Mouse (Mus musculus) left cerebral cortex, adult 9 months (tissue): ENCODE measurements at regions not wholly inside any gene's neighbourhood (a gene's known extent, or its start where the extent isn't known, plus 50 kb on each side); places are given as distances from the start of the nearest gene placed in this dataset.

Experiments
- DNase-seq, 2 experiments: peaks; one replicate each; pipeline ENCODE4 v3.0.0; 2022; ENCODE audit warnings: low spot score in 2 of 2

DNA sequence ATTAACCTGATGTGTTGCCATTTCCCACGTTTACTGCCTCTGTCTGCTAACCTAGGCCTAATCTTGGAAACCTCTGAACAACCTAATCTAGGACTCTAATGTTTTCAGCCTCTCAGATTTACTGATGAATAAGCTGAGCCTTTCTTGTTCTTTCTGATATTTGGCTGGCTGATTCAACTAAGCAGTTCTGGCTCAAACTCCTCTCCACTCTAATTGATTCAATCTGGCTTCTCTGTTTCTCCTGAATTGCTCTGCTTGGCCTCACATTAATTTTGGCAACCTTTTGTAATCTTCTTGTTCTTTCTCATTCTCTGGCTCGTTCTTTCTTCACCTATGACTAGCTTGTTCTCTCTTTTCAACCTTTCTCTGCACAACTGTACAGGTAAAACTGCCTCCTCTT lies 1561.2 kb upstream of the Zeb2 start:
- DNase-seq: no peak

DNA sequence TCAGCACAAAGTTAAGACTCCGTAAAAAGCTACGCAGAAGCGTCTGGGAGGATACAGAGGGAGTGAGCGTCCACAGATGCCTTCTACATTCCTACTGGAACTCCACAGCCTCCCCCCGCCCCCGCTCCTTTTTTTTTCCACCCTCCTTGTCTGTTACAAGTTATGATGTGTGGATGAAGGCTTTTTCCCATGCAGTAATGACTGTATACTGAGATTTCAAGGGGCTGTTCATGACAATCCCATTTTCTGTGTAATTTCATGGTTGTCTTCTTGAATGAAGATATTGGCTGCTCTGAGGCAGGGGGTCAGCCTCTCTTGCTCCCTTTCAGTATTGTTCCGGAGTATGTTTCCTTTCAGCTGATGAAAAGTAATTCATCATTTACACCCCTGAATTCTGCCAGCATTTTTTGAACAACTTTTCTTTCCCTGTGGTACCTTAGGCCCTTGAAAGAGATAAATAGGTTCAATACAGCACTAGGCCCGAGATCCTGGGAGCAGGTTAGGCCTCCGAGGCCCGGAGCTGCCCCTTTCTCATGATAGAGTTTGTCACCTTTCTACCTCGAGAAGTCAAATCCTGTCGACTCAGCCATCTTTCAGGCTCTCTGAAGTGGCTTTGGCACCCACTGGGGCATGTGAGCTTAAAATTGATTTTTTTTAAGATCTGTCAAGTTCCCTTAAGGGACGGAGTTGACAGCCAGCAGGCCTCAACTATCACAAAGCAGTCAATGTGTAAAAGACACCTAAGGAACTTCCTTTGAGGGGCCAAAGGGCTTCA lies 1552.5 kb upstream of the Zeb2 start:
- DNase-seq: no peak

DNA sequence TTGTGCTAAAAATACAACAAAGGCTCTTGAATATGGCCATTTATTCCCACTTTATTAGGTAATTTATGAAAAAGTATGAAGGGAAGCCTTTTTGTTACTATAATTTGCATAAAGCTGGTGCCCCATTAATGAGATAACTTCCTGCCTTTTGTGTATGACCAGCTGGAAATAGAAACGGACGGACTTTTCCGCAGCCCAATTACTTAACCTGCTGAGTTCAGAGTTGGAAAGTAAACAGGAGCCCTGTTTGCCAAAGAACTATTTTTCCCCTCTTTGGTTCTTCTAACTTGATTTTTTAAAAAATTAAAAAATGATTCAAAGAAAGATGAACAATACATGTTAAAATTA lies 1549.8 kb upstream of the Zeb2 start:
- no peak for DNase-seq

DNA sequence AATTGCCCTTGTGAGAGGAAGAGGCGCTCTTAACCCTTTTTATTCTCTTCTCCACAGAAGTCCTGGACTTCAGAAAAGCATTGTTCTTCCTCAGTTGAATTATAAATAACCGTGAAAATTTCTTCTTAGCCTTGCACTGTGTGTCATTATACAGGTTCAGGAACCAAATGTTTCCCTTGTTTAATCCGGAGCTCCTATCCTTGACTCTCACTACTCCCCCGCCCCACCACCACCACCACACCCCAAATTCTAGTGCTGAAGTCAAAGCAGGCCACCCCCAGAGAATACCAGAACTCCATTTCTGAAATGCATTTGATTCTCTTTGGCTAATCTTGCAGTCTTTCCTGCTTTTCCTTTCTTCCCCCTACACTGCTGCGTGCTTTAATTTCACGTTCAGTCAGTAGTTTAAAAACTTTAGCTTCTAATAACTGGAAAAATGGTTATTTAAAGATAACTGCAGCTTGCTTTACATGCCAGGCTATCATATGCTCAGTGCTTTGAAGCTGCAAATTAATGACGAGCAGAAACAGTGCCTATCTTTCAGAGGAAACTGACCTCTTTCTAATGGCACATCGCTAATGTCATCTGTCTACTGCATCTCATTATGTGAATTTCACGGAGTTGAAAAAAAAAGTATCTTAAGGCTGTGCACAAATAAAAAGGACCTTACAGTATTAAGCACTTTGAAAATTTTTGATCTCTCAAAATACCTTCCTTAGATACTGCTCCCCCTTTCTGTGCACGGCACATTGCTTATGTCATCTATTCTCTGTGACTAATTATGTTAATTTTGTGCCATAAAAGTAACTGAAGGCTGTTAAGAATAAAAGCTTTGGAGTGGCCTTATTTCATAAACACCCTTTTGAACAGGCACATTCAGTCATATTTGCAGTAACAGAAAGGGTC lies 1549.1 kb upstream of the Zeb2 start:
- DNase-seq: no peak

DNA sequence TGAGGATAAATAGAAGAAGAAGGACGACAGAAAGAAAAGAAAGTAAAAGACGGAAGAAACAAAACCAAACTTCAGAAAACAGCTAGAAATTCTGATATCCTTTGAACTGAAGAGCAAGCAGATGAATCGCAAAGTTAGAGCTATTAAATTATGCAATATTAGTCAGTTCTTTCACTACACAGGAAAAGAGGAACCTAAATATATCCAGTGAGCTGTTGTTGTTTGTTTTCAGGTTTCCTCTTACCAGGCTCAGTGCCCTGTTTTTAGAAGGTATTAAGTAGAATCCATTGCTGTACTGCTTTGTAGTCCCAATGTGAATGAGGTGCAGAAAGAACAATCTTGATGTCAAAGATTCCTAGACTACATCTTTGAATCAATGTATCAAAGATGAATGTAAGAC lies 1544.7 kb upstream of the Zeb2 start:
- no peak for DNase-seq

DNA sequence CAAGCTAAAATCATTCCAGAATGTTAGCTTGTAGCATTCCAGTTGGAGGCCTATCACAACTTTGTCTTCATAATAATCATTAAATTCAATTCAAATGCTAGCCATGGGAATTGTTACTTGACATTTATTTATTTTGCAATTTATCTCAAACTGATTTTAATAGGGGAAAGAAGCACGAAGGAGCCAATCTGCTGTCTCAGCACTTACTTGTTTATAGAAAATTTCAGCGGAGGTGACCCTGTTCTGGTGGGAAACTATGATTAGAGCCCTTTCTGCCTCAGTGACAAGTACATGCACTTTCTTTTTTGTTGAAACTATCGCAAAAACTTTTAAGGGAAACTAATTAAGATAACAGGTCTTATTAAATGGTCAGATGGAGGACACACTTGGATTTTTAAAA lies 1543.4 kb upstream of the Zeb2 start:
- DNase-seq: no peak

DNA sequence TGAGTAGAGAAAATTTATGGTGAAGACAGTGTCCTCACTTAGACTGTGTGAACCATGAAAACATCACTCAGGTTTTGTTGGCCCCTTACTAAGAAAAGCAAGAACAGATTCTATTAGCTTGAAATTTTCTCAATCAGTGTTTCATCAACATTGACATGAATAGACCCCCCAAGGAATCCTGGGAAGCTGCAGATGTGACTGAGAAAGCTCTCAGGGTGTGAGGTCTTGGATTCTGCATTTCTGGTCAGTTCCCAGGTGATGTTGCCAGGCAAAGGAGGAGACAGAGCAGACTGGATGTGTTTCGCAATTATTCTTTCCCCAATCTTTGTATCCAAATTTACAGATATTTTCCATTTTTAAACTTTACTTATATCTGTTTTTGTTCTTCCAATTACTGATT lies 1538.1 kb upstream of the Zeb2 start:
- DNase-seq: no peak

DNA sequence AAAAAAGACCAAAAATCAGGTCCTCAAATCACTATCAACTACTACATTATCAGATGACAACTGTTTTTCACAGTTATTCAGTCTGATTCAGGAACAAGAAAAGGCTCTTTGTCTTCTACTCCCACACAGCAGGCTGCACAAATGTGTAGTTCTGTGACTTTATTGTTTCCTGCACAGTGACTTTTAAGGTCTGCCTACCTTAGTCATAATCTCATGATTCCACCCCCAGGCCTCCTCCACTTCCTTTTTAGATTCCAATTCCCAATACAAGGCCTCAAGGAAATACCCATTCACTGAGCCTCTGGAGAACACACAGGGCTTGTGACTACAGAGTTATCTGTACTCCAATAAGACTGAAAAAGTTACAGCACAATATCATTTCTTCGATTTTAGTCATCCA lies 1535.4 kb upstream of the Zeb2 start:
- no peak for DNase-seq

DNA sequence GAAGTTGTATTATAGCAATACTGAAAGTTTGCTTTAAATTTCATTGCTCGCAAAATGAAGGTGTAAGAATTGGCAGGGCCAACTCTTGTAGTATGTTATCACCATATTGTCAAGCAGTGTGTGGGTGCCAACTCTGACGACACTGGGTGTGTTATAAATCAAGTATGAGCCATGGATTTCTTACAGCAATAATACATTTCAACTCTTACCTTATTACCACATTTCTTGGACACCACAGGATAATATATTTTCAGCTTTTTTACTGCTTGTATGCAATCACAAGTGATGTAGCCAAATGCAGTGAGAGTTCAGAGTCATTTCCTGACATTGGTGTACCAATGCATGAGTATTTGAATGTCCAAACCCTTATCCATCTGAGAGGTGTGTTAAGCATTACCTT lies 1529.2 kb upstream of the Zeb2 start:
- DNase-seq: no peak

DNA sequence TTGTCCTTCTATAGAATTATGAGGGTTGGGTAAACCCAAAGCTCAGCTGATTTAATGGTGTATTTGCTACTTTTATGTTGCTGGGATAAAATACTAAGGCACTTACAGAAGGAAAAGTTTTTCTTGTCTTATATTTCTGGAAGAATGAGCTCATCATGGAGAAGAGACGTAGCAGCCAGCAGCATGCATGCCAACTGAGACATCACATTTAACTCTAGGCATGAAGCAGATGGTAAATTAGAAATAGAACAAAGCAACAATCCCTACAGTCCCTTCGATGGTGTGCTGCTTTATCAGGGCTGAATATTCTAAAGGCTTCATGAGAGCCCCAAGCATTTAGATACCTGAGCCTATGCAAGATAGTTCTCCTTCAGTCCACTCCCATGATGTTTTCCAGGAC lies 1492.0 kb upstream of the Zeb2 start:
- peak in 1 of 2 experiments; percentile 8 for DNase-seq

DNA sequence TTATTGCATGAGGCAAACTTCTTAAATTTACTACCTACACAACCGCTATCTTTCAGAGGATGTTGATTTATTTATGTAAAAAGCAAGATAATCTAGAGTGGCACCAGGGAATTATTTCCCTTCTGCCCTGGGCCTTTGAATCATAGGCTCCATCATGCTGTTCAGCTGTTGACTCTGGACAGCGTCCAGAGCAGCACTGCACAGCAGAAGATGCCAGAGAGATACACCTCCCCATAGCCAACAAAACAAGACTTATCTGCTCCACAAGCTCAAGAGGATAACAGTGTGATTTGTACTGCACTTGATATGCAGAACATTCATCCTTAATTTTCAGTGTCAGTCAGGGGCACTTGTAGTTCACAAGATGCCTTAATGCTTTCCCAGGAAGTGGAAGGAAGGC lies 1464.6 kb upstream of the Zeb2 start:
- DNase-seq: no peak

DNA sequence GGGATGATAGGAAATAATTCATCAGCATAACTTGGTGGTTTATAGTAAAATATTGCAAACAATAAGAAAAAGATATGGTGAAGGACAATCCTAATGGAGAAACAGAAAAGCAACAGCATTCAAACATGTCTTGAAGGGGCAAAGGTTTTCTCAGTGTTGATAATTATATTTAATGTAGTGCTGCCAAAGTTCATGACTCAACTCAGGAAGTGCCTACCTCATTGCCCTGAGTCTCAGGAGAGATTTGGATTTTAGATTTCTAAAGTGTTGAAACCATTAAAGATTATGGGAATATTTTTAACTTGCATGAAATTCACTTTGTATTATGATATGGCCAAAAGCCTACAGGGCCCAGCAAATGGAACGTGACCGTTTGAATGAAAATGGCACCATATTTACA lies 1453.2 kb upstream of the Zeb2 start:
- no peak for DNase-seq

DNA sequence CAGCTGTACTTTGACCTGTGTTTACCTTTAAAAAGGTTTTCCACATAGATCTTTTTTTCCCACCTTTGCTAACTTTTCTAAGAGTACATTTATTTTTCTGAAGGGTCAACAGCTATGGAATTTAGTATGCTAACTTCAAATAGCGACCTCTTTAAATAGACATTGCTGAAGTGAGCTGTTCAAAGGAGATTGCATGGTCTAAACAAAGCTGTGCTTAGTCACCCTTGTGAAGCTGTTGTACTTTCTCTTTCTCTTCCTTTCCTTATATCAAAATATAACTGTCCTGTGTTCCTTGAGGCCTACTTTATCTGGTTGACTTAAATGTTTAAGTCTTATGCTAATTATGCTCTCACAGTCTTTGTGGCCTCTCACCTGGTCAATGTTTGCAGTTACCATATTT lies 1416.2 kb upstream of the Zeb2 start:
- DNase-seq: no peak

DNA sequence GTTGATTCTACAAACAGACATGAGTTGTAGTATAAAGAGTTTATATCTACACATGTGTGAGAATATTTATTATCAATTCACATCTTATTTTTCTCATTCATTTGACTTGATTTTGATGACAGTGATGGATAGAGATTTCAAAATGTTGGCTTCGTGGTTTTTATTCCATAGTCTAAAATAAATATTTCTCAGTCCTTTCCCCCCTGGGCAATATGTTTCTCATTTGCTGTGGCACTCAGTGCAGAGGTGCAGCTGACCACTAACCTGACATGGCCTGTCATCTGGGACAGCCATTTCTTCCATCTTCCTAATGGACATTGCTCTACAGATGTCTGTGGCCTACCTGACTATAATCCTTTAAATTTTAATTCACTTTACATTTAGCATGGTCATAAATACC lies 1413.5 kb upstream of the Zeb2 start:
- DNase-seq: no peak

DNA sequence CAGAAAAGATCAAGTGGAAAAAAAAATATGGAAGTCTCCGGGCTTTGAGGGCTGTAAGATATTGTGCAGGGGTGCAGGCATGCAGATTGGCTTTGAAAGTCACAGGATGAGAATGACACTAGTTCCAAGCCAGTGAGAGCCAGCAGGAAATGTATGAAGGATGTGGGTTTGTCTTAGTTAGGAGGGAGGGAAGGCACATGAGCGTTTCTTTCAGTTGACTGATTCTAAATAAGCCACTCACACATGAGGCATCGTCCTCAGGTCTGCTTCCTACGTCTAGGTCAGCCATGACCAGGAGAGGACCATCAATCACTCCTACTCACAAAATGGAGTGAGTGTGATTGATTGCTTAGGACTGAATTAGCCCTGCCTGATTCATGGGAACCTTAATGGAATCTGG lies 1408.0 kb upstream of the Zeb2 start:
- DNase-seq: no peak

DNA sequence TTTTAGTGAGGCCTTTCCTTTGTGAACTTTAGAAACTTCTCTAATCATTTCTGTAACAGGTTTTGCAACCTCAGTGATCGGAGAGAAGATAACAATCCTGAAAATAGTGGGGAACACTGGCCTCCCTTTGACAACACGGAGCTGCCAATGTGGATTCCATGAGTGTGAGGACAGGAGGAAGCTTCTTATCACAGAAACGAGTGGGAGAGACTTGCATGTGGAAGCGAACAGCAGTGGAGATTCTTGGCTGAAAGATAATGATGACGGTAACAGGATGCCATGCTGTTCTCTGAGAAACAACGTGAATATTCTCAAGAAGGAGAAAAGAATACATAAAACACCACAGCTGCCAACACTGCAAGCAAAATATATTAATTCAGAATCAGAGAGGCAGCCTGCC lies 1407.4 kb upstream of the Zeb2 start:
- DNase-seq: peak in 1 of 2 experiments; percentile 2

DNA sequence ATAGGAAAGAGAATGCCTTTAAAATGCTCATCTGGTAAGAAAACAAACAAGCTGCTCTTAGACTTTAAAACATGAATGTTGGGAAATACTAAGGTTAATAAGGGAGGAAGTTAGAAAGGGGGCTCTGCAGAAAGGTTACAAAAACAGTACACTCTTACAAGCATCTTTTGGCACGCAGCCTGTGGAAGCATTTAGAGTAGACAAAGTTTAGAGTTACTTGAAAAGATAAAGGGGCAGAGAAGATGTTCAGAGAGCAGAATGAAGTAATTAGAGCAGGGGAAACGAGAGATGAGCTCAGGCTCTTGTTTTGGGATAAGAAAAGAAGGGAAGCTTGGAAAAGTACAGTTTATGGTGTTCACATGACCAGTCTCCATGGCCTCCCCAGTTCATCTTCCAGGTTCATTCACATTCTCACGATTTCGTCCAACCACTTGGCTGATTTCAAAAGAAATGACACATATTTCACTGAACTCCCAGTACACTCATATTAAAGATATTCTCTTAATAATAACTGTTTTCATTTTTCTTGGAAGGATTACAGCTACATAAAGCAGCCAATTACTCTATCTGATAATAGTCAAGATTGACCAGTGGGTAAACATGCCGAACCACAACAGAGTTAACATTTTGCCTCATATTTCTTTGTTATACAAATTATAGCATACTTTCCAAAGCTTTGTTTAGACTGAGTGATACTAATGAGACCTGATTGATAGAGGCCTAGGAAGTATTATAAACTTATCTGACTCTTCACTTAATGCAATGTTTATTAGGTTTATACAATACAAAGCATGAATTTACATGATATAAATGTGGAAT lies 1404.2 kb upstream of the Zeb2 start:
- DNase-seq: no peak

DNA sequence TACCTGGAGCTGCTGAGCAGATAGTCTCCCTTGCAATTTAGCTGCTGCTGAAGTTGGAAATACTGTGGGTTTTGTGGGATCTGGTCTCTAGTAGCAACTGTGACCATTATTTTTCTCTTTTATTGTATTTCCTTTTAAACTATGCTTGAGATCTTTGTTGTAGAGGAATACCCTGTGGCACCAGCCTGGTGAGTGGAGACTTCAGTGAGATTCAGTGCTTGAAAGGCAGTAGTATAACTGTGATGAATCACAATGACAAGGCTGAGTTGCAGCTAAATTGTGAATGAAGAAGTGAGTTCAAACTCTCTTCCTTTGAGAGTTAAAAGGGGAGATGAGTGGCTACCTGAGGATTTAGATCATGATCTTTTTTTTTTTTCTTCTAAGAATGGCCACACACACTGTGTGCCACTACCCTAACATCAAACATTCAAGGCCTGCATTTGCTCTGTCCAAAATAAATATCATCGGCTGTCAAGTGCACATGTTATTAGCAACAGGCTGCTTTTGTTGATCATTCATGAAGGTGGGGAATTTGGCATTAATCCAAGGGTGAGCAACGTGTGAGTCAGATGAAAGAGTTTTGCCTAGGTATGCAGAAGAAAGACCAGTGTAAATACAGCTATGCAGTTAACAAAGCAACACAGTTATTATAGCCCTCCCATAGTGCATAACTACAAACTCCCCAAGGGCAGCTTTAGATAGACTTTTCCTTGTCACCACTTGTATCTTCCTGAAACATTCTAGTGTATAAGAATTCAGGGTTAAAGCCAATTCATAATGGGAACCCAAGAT lies 1395.2 kb upstream of the Zeb2 start:
- no peak for DNase-seq

DNA sequence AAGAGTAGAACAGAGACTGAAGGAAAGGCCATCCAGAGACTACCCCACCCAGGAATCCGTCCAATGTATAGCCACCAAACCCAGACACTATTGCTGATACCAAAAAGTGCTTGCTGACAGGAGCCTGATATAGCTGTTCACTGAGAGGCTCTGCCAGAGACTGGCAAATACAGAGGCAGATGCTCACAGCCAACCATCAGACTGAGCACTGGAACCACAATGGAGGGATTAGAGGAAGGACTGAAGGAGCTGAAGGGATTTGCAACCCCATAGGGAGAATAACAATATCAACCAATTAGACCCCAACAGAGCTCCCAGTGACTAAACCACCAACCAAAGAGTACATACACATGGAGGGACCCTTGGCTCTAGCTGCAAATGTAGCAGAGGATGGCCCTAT lies 1389.8 kb upstream of the Zeb2 start:
- DNase-seq: no peak

DNA sequence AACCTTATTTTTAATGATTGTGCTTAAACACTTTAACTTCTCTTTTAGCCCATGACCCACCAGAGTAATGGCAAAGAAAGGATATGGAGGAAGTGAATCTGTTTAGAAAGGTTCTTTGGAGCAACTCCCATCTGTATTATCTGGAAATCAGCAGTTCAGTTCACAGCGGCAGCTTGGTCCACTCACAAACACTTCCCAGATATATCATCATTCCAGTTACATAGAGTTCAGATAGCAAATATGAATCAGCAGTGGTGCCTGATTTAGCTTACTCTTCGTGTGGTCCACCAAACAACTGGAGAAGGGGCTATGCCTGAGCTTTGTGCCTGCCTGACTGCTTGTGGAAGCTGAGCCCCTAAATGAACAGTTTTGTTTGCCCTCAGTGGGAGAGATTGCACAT lies 1385.9 kb upstream of the Zeb2 start:
- DNase-seq: no peak

DNA sequence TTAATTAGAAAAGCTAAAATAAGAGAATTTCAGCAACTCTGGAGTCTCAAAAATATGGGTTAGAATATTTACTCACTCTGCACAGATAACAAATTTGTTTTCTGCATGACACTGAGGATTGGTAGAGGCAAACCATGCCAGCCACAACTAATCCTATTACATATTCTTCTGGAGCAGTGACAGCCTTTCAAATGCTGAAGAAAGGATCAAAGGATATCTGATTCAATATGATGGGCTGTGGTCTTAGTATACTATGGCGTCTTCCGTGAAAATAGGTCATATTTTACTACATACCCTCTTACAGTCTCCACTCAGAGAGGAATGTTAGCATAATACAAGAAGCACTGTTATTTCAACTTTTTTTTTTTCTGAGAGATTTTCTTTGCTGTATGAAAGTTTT lies 1375.1 kb upstream of the Zeb2 start:
- DNase-seq: no peak

DNA sequence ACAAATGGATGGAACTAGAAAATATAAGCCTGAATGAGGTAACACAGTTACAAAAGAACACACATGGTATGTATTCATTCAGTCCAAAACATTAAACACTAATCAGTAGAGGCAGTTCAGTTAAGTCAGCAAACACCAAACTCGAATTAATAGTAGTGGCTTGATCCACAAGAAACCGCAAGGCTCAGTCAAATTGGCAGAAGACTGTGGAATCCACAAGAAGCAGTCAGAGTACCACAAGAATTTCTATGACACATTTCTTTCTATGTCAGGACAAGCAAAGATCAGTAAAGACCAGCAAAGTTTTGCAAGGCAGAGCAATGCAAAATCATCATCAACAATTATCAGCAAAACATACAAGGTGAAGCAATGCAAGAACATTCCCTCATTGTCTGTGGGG lies 1373.9 kb upstream of the Zeb2 start:
- DNase-seq: no peak
